Mouse (Mus musculus) lung, postnatal 36 days (tissue): Measurements from ENCODE around the gene Aacs.
"Not testable (repeated sequence)": the region's sequence is repeated elsewhere in the genome, so short reads cannot be mapped to it uniquely, and the experiment has no call there.

Source experiments
- DNase-seq: peaks from one replicate; pipeline ENCODE4 v3.0.0; 2022; ENCODE audit warnings: mixed read lengths

The Aacs gene

DNA sequence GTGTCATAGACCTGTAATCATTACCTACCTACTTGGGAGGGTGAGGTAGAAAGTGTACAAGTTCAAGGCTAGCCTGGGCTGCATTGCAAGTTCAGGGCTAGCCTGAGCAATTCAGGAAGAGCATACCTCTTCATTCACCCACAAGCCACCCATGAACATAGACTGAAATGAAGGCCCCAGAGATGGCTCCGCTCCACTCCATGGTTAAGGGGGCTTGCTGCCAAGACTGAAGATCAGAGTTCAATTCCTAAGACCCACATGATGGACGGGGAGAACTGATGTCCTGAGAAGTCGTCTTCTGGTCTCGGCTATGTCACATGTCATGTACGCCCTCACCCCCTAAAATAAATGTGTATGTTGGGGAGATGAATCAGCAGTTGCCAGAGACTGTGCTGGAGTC lies 9.1 kb upstream of the Aacs start:
- no peak for DNase-seq

DNA sequence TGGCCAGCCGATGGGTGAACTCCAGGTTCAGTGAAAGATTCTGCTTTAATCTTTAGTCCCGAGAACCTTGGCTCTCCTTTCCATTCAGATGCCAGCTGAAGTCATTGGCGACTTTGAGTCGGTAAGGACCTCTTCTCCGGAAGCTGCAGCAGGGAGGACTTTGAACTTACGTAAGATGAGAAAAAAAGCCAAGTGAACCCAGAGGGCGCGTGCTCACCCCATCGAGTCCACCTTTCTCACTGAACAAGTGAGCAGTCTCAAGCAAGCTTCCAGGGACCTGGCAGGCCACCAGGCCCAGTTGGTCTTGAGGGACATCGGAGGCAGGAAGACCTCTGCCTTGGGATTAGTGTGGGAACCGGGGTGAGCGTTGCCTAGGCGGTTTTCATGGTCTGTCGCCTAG lies 8.4 kb upstream of the Aacs start:
- no peak for DNase-seq

DNA sequence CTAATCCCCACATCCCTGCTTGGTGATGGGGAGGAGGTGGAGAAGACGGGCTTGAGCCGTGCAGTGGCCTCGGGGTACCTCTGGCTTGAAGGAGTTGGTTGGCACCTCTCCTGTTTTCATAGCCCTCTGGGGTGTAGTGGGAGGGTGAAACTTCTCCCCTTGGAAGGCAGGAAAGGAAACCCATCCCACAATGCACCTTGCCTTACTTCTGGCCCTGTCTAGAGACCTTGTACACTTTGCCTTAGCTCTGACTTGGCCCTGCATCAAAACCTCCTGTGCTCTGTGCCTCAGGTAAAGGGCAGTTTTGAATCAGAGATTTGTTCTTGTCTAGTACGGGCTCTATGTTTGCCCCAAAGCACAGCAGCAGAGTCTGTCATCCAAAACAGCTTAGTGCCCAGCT lies 4.9 kb upstream of the Aacs start:
- no peak for DNase-seq

DNA sequence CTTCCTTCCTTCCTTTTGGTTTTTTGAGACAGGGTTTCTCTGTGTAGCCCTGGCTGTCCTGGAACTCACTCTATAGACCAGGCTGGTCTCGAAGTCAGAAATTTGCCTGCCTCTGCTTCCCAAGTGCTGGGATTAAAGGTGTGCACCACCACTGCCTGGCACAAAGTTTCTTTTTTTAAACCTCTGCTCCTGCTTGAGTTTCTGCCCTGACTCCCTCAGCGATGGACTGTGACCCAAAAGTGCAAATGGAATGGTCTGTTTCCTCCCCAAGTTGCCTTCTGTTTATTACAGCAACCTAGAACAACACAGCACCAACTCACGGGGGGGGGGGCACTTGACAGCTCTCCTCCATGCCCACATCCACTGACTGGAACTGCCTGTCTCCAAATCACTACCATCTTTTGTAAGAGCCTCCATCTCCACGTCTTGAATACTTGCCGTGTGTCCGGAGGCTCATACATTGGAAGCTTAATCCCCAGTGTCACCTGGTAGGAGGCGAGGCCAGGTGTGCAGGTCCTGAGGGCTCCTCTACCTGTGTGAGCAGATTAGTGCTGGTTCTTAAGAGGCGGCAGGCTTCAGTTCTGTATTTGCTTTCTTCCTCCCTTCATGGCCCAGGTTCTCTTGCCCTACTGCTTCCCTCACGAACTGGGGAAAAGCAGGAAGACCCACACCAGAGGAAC lies 2.7 kb upstream of the Aacs start:
- DNase-seq, result no peak

DNA sequence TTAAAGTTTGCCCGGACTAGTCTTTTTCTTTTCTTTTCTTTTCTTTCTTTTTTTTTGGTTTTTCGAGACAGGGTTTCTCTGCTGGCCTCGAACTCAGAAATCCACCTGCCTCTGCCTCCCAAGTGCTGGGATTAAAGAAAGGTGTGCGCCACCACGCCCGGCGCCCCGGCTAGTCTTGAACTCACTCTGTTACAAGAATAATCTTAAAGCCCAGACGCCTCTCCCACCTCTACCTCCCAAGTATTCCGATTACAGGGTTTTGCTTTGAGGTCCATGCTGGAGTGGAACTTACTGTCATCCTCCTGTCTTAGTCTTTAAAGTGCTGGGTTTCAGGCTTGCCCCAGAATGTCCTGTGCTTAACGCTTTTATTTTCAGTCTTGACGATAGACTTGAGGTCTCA lies 584 bp upstream of the Aacs start:
- no peak for DNase-seq

DNA sequence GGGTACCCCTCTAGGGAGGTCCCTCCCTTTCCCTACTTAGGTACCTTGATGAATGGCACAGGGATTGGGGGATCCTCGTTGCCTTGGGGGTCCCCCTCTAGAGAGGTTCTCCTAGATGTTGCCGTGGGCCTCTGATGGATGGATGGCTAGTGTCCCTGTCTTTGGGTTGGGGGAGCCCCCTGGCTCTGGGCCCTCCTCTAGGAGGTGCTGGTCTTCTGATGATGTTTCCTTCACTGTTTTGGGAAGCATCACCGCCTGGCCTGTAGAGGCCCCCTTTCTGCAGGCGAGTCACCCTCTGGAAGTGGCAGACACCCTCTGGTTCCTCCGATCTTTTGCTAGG lies 642 bp downstream of the Aacs start:
- no peak for DNase-seq

DNA sequence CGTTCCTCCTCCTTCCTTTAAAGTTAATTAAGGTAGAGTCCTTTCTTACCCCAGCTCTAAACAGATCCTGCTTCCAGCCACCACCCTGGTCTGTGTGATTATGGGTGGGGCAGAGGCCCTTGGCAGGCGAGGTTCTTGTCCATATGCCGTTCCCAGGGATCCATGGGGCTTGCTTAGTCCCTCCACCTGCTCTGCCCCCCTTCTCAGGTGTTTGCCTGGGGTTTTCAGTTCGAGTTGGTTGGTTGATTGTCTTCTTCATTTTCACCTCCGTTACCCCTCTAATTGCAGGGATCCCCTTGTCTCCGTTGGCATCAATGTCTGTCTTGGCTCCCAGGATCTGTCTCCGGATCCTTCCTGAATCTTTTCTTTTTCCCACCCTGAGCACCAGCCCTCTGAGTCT lies 1.2 kb downstream of the Aacs start:
- DNase-seq, result no peak

DNA sequence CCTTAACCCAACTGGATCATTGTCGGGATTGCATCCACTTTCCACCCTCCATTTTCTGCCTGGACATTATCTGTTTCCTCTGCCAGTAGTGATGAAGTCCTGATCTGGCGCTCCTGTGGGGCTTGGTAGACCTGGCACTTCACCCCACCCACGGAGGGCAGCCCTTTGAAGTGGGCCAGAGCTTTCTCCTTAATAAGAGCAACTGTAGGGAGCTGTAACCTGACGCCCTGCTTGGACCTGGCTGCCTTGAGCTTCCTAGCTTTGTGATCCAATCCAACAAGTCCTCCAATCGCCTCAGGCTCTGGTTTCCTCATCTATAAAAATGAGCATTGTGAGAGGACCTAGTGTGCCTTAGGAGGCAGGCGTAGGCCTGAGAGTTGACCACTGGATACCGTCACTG lies 1.9 kb downstream of the Aacs start:
- DNase-seq, result no peak

DNA sequence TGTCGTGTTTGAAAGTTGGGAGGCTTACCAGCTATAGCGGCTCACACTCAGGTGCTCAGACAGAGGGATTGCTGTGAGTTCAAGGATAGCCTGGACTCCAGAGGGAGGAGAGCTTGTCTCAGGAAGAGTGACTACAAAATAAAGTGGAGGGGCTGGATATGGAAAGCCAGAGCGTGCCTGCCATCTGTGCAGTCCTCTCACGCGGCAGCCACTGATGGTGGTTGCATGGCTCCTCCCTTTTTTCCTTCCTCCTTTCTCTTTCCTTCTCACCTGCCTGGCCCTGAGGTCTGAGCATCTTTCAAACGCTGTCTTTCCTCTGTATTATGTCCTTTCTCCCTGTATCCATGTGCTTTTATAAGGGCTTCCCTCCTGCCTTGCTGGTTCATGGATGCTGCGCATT lies 2.4 kb downstream of the Aacs start:
- DNase-seq, result no peak

DNA sequence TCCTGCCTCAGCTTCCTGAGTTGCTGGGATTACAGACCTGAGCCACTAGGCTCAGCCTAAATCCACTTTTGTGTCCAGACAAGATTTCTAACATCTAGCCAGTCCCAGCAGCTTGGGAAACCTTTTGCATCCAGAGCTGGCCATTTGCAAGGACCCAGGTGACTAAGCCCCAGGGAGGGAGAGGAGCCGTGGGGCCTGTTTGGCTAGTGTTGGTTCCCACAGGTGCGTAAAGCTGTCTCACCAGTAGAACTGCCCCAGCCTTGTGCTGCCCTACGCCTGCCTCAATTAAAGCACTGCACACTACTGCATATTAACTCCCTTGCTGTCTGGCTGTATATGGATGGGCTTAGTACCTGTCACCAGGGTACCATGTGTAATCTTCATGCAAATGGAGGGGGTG lies 3.8 kb downstream of the Aacs start:
- no peak for DNase-seq

DNA sequence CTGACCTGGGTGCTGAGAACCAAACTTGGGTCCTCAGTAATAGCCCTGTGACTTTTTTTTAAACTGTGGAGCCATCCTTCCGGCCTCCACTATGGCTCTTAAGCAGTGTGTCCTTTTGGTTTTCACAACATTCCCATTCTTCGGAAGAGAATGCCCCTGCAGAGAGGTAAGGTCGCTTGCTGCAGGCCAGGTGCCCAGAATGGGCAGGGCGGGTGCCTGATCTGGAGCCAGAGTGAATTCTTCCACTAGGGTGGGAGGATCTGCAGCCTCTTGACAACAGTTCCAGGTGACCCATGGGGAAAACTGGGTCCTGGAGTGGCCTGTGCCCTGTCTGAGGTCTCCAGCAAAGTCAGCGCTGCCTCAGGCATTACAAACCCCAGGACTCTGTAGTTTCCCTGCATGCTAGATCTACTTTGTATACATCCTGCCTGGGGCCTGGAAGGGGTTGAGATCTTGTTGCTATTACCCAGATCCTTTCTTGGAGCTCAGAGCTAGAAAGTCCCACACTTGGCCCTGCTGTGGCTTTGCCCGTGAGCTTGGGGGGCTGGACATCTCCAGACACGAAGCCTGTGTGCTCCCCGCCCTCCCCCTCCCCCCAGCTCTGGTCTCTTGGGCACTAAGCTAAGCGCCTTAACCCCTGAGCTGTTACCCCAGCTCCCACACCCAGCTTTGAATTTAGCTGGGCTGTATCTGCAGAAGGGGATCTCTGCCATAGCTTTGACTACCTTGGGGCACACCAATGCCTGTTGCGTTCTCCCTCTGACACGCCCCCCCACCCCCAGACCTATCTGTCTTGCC lies 5.0 kb downstream of the Aacs start:
- DNase-seq, result no peak

DNA sequence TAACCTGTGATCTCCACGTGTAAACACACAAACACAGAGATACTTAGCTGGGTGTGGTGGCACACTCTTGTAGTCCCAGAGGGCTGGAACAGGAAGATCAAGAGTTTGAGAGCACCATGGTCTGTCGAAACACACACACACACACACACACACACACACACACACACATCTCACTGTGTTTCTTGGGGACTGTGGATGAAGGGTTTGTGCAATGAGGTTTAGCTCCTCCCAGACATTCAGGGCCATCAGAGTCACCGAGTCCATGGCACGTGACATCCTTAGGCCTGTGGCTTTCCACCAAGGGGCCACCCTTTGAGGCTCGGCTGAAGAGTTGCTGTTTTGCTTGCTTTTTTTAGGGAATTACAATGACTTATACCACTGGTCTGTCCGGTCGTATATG lies 6.9 kb downstream of the Aacs start:
- no peak for DNase-seq

DNA sequence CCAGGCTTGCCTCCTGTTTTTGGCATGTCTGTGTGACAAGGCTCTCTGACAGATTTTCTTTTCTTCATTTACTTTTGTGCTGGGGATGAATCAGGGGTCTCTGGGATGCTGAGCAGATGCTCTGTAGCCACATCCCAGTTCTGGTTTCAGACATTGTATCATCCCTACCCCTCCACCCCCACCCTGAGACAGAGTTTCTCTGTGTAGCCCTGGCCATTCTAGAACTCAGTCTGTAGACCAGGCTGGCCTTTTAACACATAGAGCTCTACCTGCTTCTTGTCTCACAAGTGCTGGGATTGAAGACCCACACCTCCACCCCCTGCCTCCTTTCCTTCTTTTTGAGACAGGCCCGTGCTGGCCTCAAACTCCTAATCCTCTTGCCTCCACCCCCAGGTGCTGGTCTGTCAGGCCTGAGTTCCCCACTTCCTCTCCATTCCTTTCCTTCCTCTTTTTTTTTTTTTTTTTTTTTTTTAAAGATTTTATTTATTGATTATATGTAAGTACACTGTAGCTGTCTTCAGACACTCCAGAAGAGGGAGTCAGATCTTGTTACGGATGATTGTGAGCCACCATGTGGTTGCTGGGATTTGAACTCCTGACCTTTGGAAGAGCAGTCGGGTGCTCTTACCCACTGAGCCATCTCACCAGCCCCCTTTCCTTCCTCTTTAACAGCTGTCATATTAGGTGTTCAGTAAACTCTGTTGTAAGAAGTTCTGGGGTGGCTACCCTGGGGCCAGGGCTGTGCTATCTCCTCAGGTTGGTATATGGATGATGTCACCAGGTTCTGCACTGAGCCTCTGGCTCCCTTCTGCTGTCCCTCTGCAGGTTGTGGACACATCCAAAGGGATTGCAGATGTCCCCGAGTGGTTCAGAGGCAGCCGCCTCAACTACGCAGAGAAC lies 8.3 kb downstream of the Aacs start:
- no peak for DNase-seq

DNA sequence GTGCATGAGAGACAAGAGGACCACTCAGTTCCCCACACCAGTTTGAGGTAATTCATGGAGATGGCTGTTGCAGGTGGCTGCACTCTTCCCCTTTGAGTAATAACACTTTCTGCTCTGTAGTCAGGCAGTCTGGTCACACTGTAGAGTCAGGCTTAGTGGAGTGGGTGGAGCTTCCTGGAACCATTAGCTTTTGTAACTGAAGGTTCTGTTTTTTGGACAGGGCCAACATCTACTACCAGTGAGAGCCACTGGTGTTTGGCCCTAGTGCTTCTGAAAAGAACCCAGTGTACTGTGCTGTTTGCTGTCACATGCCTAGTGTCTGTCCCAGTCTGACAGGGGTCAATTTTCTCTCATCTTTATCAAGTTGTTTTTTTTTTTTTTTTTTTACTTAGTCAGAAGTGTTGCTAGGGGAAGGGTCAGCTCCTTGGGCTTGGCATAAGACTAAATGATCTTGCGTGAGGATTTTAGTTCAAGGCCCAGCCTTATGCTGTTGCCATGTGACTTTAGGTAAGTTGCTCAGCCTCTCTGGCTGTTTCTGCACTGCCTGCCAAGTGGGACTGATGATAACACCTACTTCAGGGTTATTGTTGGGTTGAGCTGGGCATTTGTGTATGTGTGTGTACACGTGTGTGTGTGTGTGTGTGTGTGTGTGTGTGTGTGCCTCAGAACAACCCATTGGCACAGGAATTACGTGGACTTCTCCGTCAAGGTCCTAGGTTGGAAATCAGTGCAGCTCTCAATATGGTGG lies 9.6 kb downstream of the Aacs start:
- DNase-seq, result peak; percentile 57

DNA sequence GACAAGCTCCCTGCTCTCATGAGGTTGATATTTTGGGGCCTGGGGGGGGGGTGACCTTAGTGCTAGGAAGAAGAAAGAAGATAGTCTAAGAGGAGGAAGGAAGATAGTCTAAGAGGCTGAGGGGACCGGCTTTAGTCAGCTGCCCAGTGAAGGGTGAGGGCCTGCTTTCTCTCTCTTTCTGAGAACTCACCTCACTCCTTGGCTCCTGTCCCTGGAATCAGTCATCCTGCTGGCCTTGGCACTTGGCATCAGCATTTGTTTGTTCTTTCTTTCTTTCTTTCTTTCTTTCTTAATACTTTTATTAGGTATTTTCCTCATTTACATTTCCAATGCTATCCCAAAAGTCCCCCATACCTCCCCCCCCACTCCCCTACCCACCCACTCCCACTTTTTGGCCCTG lies 10.5 kb downstream of the Aacs start:
- DNase-seq, result no peak

DNA sequence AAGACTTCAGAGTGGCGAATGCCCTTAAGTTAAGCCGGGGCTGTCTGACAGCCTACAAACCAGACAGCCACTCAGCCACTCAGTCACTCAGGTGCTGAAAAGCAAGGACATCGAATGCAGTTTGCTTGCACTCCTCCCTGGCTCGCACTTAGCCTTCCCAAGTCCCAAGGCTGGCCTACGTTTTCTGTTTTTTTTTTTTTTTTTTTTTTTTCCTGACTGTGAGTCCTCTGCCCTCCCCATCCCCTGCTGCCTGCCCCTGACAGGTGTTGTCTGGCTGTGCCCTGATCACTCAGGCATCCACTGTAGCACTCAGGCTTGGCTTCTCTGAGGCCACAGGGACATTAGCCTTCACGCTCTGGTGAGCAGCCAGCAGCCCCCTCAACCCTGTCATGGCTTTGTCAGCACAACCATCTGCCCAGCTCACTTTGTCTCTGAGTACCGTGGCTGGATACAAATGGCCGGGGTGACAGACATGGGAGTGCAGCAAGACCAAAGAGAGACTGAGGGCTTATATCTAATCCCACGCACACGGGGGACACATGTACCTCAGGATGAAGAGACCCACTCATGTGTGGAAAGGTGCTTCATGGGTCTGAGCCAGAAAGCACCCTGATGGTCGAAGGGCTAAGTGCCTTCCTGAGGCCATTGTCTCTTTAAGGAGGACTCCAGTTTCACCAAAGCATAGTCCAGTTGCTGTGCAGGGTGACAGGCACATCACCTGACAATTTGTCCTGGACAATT lies 11.9 kb downstream of the Aacs start:
- no peak for DNase-seq

DNA sequence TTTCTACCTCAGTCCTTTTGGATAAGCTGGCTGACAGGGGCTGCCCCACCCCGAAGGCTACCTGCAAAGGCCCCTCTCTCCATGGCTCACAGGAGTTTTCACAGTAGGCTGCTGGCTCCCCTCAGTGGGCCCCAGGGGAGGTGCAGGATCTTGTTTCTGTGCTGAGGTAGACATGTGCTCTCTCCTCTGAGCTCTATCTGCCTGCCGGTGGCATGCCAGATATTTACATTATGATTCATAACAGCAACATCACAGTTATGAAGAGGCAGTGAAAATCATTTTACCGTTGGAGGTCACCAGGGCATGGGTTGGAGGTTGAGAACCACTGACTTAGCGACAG lies 12.5 kb downstream of the Aacs start:
- no peak for DNase-seq

DNA sequence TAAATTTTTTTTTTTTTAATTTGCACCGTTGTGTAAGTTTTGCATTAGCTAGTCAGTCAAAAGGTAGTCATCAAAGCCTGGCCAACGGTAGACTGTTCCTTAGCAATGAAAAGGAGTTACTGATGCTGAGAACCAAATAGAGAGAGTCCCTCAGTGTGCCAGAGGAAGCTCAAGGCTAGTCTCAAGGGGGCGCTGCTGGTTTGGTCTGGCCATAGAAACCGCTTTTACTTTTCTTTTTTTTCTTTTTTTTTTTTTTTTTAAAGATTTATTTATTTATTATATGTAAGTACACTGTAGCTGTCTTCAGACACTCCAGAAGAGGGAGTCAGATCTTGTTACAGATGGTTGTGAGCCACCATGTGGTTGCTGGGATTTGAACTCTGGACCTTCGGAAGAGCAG lies 13.3 kb downstream of the Aacs start:
- not testable (repeated sequence) for DNase-seq

DNA sequence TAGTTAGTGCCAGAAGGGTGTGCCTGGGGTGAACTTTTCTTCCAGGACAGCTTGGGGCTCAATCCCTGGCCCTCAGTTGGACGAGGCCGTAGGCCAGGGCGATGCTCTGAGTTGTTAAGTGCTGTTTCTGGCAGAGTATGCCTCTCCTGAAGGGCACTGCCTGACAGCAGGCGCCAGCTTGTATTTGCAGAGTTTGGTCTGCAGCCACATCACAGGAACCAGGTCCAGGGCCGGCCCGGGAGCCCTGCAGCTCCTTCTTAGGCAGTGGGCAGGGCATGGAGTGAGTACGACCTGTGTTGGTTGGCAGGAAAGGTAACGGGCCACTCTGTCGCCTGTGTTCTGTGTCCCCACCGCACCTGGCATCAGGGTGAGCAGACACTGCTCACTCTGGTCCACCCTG lies 15.5 kb downstream of the Aacs start:
- DNase-seq, result no peak

DNA sequence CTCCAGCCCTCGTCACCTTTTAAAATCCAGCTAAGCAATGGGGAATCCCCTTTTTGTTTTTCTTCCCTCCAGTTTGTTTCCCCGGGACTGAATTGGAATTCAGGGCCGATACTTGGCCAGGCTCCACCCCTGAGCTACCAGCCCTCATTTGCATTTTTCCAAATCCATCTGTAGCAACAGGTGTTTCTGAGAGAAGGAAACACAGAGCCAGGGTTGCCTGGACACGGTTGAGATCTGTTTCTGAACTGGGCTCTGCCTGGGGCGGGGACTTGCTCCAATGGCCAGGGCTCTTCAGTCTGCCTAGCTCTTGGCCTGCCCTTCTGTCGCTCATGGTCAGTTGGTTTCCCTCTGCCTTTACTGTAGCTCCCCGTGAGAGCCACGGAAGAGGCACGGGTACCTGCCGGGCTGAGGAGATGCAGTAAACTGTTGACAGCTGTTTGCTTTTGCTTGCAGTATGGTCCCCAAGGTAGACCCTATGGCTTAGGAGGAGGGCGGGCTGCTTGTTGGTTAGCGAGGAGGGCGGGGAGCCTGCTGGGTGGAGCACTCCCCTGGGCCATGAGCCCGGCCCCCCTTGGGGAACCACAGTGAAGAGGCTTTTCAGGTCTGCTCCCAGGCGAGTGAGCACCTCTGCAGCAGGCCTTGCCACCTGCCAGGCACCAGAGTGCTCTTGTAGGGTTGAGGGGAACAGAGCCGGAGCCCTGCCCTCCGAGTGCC lies 16.9 kb downstream of the Aacs start:
- no peak for DNase-seq

DNA sequence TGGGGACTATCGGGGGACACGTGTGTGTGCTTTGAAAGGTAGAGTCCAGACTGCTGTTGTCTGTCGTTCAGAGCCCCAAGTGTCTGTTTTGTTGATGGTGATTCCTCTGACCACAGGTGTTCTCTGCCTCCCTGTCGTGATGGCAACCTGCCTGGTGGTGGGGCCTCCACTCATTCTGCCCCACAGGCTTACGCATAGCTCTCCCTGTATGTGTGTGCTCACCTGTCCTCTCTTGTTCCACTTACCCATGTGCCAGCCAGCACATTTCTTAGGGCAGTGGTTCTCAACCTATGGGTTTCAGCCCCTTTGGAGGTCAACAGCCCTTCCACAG lies 17.4 kb downstream of the Aacs start:
- DNase-seq, result no peak

DNA sequence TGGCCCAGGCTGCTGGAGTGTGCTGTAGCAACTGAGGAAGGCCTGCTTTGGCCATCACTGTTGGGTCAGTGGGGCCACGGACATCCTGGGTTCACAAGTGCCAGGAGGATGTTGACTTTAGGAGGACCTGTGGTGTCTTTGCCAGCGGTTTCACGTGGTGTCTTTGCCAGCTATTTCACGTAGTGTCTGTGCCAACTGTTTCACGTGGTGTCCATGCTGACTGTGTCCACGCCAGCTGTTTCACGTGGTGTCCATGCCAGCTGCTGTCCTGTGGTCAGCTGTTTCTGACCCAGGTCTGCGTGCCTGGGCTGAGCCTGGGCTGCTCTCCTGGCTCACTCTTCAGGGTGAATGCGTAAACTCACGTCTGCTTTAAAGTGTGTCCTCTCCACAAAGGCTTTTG lies 20.0 kb downstream of the Aacs start:
- DNase-seq, result no peak
